Mouse (Mus musculus): Measurements from ENCODE around the gene Prr11. TPM values are rescaled to one million over a fixed set of nuclear protein-coding genes. Genes with fewer than 3 reads are reported as not detected.
"Not testable (repeated sequence)": the region's sequence is repeated elsewhere in the genome, so short reads cannot be mapped to it uniquely, and the experiment has no call there.

The Prr11 gene
- polyA plus RNA-seq, 1 experiment from 2014 or later: 14.7 TPM

GRCm38 (mm10) chr11:87086290-87086984 lies 22.1 kb downstream of the Prr11 start, which contains the start of gene Smg8:
TSS of gene Smg8 (minus strand) at chr11:87086774.
- no peaks in the 10 kb centered on the region for H3K27me3 ChIP-seq (ENCODE audit: low read depth, poor library complexity, severe bottlenecking)
- WGBS: 1% methylated on average over 43 of the region's 43 CpGs
- peak within 1 kb of the TSS; percentile 89 for H3K27ac ChIP-seq
- no peaks in the 10 kb centered on the region for H3K9me3 ChIP-seq (replicated peaks)
- H3K4me1 ChIP-seq: peaks cover 28% of the 10 kb centered on the region
- H3K36me3 ChIP-seq: peaks cover 70% of the 10 kb centered on the region
- peak; percentile 84 for DNase-seq (ENCODE audit: low spot score)
- H3K4me3 ChIP-seq: peak within 1 kb of the TSS; percentile 95

GRCm38 (mm10) chr11:87085461-87085860 lies 23.0 kb downstream of the Prr11 start:
- DNase-seq (ENCODE audit: low spot score): no peak
- Histone ChIP-seq H3K9me3 (replicated peaks) (no peaks in the 10 kb centered on the region), H3K36me3 (peaks cover 70% of the 10 kb centered on the region), H3K27ac (no peak overlapping the region), H3K4me1 (peaks cover 28% of the 10 kb centered on the region), H3K4me3 (peak overlapping the region; percentile 95), H3K27me3 (ENCODE audit: low read depth, poor library complexity, severe bottlenecking) (no peaks in the 10 kb centered on the region)
- 91% methylated on average over 13 of the region's 13 CpGs for WGBS

GRCm38 (mm10) chr11:87083712-87084111 lies 24.8 kb downstream of the Prr11 start:
- 74% methylated on average over 1 of the region's 1 CpGs for WGBS
- H3K4me1 ChIP-seq: peaks cover 28% of the 10 kb centered on the region
- H3K9me3 ChIP-seq (replicated peaks): no peaks in the 10 kb centered on the region
- DNase-seq (ENCODE audit: low spot score): no peak
- H3K27ac ChIP-seq: no peak overlapping the region
- H3K4me3 ChIP-seq: no peak overlapping the region
- H3K36me3 ChIP-seq: peaks cover 72% of the 10 kb centered on the region
- H3K27me3 ChIP-seq (ENCODE audit: low read depth, poor library complexity, severe bottlenecking): no peaks in the 10 kb centered on the region

GRCm38 (mm10) chr11:87073866-87074440 lies 34.6 kb downstream of the Prr11 start, which contains the start of gene Gdpd1:
TSS of gene Gdpd1 (minus strand) at chr11:87074062.
- Histone ChIP-seq H3K36me3 (peaks cover 32% of the 10 kb centered on the region), H3K27ac (peak within 1 kb of the TSS; percentile 86), H3K4me1 (peaks cover 18% of the 10 kb centered on the region), H3K27me3 (ENCODE audit: low read depth, poor library complexity, severe bottlenecking) (no peaks in the 10 kb centered on the region), H3K9me3 (replicated peaks) (no peaks in the 10 kb centered on the region), H3K4me3 (peak within 1 kb of the TSS; percentile 71)
- peak; percentile 93 for DNase-seq (ENCODE audit: low spot score)
- 2% methylated on average over 43 of the region's 43 CpGs for WGBS

GRCm38 (mm10) chr11:87073343-87073865 lies 35.1 kb downstream of the Prr11 start:
- Histone ChIP-seq H3K9me3 (replicated peaks) (no peaks in the 10 kb centered on the region), H3K36me3 (peaks cover 27% of the 10 kb centered on the region), H3K27ac (peak overlapping the region; percentile 86)

GRCm38 (mm10) chr11:87062087-87062486 lies 46.4 kb downstream of the Prr11 start:
- DNase-seq (ENCODE audit: low spot score): no peak
- Histone ChIP-seq H3K27me3 (ENCODE audit: low read depth, poor library complexity, severe bottlenecking) (no peaks in the 10 kb centered on the region), H3K9me3 (replicated peaks) (no peaks in the 10 kb centered on the region), H3K4me1 (no peaks in the 10 kb centered on the region), H3K4me3 (no peak overlapping the region), H3K36me3 (peaks cover 11% of the 10 kb centered on the region; the same call in 1 of the 2 replicates), H3K27ac (no peak overlapping the region)
- 75% methylated on average over 3 of the region's 3 CpGs for WGBS

More at GRCm38 (mm10) chr11:87073343-87073865, 35.1 kb downstream of the Prr11 start:
- peak; percentile 77 for DNase-seq (ENCODE audit: low spot score)
- Histone ChIP-seq H3K4me3 (peak overlapping the region; percentile 71), H3K27me3 (ENCODE audit: low read depth, poor library complexity, severe bottlenecking) (no peaks in the 10 kb centered on the region), H3K4me1 (peaks cover 18% of the 10 kb centered on the region)
- under 1% methylated on average over 24 of the region's 24 CpGs for WGBS

- Histone ChIP-seq H3K27me3 (ENCODE audit: low read depth, poor library complexity, severe bottlenecking) (no peaks in the 10 kb centered on the region), H3K36me3 (peaks cover 18% of the 10 kb centered on the region; the same call in 1 of the 2 replicates), H3K4me1 (no peaks in the 10 kb centered on the region), H3K4me3 (no peak overlapping the region), H3K9me3 (replicated peaks) (no peaks in the 10 kb centered on the region), H3K27ac (no peak overlapping the region)
- no peak for DNase-seq (ENCODE audit: low spot score)
- 95% methylated on average over 2 of the region's 2 CpGs for WGBS
Observed at GRCm38 (mm10) chr11:87060410-87060809, 48.1 kb downstream of the Prr11 start.

- no peaks in the 10 kb centered on the region for H3K27me3 ChIP-seq (ENCODE audit: low read depth, poor library complexity, severe bottlenecking)
- peaks cover 16% of the 10 kb centered on the region; the same call in 1 of the 2 replicates for H3K36me3 ChIP-seq
- DNase-seq (ENCODE audit: low spot score): no peak
Observed at GRCm38 (mm10) chr11:87056286-87056685, 52.2 kb downstream of the Prr11 start.

GRCm38 (mm10) chr11:87048900-87049299 lies 59.6 kb downstream of the Prr11 start:
- H3K9me3 ChIP-seq (replicated peaks); H3K4me1 ChIP-seq; H3K27me3 ChIP-seq (ENCODE audit: low read depth, poor library complexity, severe bottlenecking); DNase-seq (ENCODE audit: low spot score); H3K4me3 ChIP-seq; H3K27ac ChIP-seq: not testable (repeated sequence)
- peaks cover 18% of the 10 kb centered on the region for H3K36me3 ChIP-seq
- 94% methylated on average over 7 of the region's 7 CpGs for WGBS

More at GRCm38 (mm10) chr11:87056286-87056685, 52.2 kb downstream of the Prr11 start:
- Histone ChIP-seq H3K9me3 (replicated peaks) (no peaks in the 10 kb centered on the region), H3K4me3 (no peak overlapping the region), H3K4me1 (no peaks in the 10 kb centered on the region), H3K27ac (no peak overlapping the region)
- 85% methylated on average over 6 of the region's 6 CpGs for WGBS

GRCm38 (mm10) chr11:87046968-87047367 lies 61.5 kb downstream of the Prr11 start:
- no peak overlapping the region for H3K27ac ChIP-seq
- WGBS: 89% methylated on average over 5 of the region's 5 CpGs
- no peak overlapping the region for H3K4me3 ChIP-seq
- H3K27me3 ChIP-seq (ENCODE audit: low read depth, poor library complexity, severe bottlenecking): no peaks in the 10 kb centered on the region
- no peaks in the 10 kb centered on the region for H3K4me1 ChIP-seq
- no peak for DNase-seq (ENCODE audit: low spot score)
- no peaks in the 10 kb centered on the region for H3K9me3 ChIP-seq (replicated peaks)
- peaks cover 30% of the 10 kb centered on the region for H3K36me3 ChIP-seq

- H3K9me3 ChIP-seq (replicated peaks): no peaks in the 10 kb centered on the region
- WGBS: 89% methylated on average over 3 of the region's 3 CpGs
- no peak overlapping the region for H3K27ac ChIP-seq
- no peak overlapping the region for H3K4me3 ChIP-seq
- H3K36me3 ChIP-seq: peaks cover 46% of the 10 kb centered on the region
- no peaks in the 10 kb centered on the region for H3K27me3 ChIP-seq (ENCODE audit: low read depth, poor library complexity, severe bottlenecking)
- H3K4me1 ChIP-seq: no peaks in the 10 kb centered on the region
- no peak for DNase-seq (ENCODE audit: low spot score)
Observed at GRCm38 (mm10) chr11:87043052-87043451, 65.5 kb downstream of the Prr11 start.

GRCm38 (mm10) chr11:87039307-87039963 lies 69.1 kb downstream of the Prr11 start:
- Histone ChIP-seq H3K9me3 (replicated peaks) (no peaks in the 10 kb centered on the region), H3K27me3 (ENCODE audit: low read depth, poor library complexity, severe bottlenecking) (no peaks in the 10 kb centered on the region), H3K27ac (no peak overlapping the region), H3K36me3 (peaks cover 47% of the 10 kb centered on the region), H3K4me3 (no peak overlapping the region), H3K4me1 (no peaks in the 10 kb centered on the region)
- WGBS: 76% methylated on average over 9 of the region's 9 CpGs
- no peak for DNase-seq (ENCODE audit: low spot score)

Data from limb, embryonic 10.5 days (tissue).